Mouse (Mus musculus) E14TG2a.4 (cell line): ENCODE data around the gene Paxip1.

Source experiments
- H3K27me3 ChIP-seq: 2 replicates; pipeline ENCODE4 v1.6.1; 2014; ENCODE audit warnings: low read length, control low read depth; ENCODE audit not compliant: insufficient read depth
- H3K36me3 ChIP-seq: 2 replicates; pipeline ENCODE4 v1.6.1; 2014; ENCODE audit warnings: low read length, control low read depth; ENCODE audit not compliant: insufficient read depth
- H3K4me1 ChIP-seq: replicated peaks from 2 replicates; pipeline ENCODE4 v1.6.1; 2014; ENCODE audit warnings: low read depth, low read length, control low read depth
- H3K4me3 ChIP-seq: replicated peaks from 2 replicates; pipeline ENCODE4 v1.5.1; 2014; ENCODE audit warnings: mild to moderate bottlenecking, low read length
- H3K9me3 ChIP-seq: 2 replicates; pipeline ENCODE4 v1.6.1; 2014; ENCODE audit warnings: low read length, control low read depth
- CTCF ChIP-seq: conservative IDR thresholded peaks from 2 replicates; pipeline ENCODE4 v1.5.1; 2014; ENCODE audit warnings: low read length
- NANOG ChIP-seq: IDR thresholded peaks from 2 replicates; pipeline ENCODE4 v1.6.1; 2014; ENCODE audit warnings: borderline replicate concordance, low read length, mixed read lengths
- POU5F1 ChIP-seq: IDR thresholded peaks from 2 replicates; pipeline ENCODE4 v1.6.1; 2014; ENCODE audit warnings: low read length, borderline replicate concordance

Gene Paxip1

DNA sequence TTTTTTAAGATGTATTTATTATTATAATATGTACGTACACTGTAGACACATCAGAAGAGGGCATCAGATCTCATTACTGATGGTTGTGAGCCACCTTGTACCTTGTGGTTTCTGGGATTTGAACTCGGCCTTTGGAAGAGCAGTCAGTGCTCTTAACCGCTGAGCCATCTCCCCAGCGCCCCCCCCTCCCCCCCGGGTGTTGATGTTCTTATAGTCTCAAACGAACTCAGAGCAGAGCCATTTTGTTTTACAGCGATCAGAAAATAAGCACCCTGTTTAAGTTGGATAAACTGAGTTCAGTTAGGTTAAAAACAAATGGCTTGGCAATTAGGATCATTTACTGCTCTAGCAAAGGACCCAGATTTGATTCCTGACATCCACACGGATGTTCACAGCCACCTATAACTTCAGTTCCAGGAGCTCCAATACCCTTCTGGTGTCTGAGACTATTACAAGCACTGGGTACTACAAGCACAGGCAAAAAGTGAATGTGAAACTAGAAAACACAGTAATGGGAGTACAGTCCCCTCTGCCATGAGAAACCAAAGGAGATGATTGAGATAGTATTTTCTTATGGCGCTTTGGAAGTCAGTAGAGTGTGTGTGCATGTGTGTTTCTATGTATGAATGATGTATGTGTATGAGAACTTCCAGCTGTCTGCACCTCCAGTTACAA is 1.2 kb upstream of the Paxip1 start:
- Histone ChIP-seq H3K36me3 (peaks cover 23% of the 10 kb centered on the region), H3K4me3 (peak overlapping the region; percentile 91), H3K4me1 (peaks cover 36% of the 10 kb centered on the region), H3K27me3 (no peaks in the 10 kb centered on the region), H3K9me3 (no peaks in the 10 kb centered on the region)
- TF ChIP-seq NANOG (no peak), CTCF (no peak), POU5F1 (no peak)

DNA sequence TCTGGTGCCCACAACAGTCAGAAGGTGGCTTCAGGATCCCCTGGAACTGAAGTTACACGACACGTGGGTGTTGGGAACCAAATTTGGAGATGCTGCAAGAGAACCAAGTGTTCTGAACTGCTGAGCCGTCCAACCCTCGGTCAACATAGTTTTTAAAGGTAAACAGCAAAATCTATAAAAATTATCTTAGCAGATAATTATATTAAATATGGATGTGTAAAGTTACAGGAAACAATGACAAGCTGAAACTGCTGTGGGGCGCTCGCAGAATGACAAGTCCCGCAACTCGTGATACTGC is 631 bp upstream of the Paxip1 start:
- H3K4me1 ChIP-seq: peaks cover 36% of the 10 kb centered on the region
- peaks cover 29% of the 10 kb centered on the region for H3K36me3 ChIP-seq
- TF ChIP-seq POU5F1: no peak
- TF ChIP-seq CTCF: no peak
- TF ChIP-seq NANOG: no peak
- H3K9me3 ChIP-seq: no peaks in the 10 kb centered on the region
- H3K4me3 ChIP-seq: peak overlapping the region; percentile 91
- H3K27me3 ChIP-seq: no peaks in the 10 kb centered on the region

DNA sequence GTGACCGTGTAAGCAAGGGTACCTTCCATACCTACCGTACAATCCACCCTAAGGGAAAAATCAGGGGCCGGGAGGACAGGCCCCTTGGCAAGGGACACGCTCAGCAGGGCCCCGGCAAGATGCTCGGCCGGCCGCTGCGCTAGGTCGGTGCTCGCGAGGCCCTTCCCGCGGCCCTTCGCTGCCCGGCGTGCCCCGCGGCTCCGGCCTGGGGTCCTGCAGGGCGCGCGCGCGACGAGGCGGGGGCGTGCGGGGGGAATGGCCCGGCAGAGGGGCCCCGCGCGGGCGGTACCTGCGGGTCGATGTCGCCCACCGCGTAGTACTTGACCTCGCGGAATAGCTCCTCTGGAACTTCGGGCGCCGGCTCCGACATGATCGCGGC is 592 bp downstream of the Paxip1 start:
- Histone ChIP-seq H3K4me1 (peaks cover 36% of the 10 kb centered on the region), H3K9me3 (no peaks in the 10 kb centered on the region), H3K36me3 (peaks cover 41% of the 10 kb centered on the region), H3K27me3 (no peaks in the 10 kb centered on the region), H3K4me3 (peak overlapping the region; percentile 91)
- TF ChIP-seq CTCF (no peak), POU5F1 (no peak), NANOG (no peak)

DNA sequence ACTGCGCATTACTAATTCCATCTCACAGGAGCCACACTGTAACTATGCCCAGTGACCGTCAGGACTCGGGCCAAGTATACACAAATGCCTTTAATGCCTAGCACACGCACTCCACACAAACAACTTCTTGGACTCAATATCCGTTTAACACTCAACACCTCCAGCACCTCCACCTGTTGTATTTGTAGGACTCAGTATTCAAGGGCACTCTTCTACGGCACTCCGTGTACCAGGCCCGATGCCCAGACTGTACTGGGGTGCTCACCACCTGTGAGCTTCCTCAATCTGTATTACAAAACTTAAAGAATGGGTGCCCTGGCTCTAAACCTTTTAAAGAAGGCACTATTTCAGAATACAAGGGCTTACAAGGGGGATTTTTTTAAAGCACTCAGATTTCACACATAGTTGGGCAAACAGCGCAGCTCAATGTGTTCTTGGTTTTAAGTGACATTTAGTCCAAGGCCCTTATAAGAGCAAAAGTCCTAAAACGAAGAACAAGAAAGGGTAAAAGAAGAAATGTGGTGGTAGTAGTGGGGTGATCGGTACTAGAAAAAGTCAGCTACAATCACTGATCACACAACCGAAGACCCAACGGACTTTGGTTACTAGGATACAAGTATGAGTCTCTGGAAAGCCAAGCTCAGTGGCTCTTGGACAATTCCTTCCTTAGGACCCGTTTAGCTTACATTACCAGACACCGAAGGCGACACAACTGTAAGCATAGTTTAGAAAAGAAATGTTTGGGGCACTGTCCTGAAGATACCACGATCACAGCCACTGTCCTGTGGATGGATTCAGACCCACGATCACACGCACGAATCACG is 1.2 kb downstream of the Paxip1 start:
- Histone ChIP-seq H3K4me3 (peak overlapping the region; percentile 91), H3K27me3 (no peaks in the 10 kb centered on the region), H3K4me1 (peaks cover 36% of the 10 kb centered on the region), H3K9me3 (no peaks in the 10 kb centered on the region), H3K36me3 (peaks cover 47% of the 10 kb centered on the region)
- TF ChIP-seq CTCF (no peak), NANOG (no peak), POU5F1 (no peak)

DNA sequence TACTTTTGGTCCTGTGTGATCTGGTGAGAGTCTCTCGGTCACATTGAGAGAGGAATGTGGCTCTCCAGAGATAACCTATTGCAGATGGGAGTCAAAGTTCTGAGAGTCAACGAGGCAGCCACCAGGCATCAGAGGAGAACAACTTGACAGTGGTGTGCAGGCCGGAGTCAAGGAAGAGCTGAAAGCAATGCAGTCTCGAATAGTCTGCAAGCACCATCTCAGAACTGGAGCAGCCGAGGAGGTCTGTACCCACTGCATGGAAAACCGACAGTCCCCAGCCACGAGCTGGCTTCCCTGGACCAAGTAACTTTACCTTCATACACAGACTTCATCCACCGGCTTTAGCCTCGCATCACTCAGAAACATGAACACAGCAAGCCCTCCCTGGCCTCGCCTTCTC is 1.9 kb downstream of the Paxip1 start:
- Histone ChIP-seq H3K4me1 (peaks cover 36% of the 10 kb centered on the region), H3K9me3 (no peaks in the 10 kb centered on the region), H3K36me3 (peaks cover 54% of the 10 kb centered on the region), H3K4me3 (peak overlapping the region; percentile 91), H3K27me3 (no peaks in the 10 kb centered on the region)
- TF ChIP-seq NANOG (no peak), CTCF (no peak)

DNA sequence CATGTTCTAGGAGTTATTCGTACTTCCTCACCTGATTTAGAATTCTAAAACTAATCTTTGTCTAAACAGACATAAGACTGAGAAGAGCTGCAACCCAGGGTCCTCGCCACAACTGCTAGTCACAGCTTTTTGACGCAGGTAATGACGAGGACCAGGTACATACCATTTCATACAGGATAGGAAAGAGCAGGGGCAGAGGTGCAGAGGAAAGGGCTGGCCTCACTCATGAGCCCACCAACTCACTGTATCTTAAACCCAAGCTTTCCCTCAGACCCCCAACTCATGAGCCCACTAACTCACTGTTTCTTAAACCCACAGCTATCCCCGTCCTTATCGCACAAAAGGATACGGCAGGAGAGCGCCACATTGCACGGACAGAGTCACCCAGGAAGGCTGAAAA is 8.1 kb downstream of the Paxip1 start:
- Histone ChIP-seq H3K27me3 (no peaks in the 10 kb centered on the region), H3K9me3 (no peaks in the 10 kb centered on the region), H3K36me3 (peaks cover 99% of the 10 kb centered on the region), H3K4me1 (no peaks in the 10 kb centered on the region), H3K4me3 (no peak overlapping the region)
- TF ChIP-seq CTCF (no peak), NANOG (no peak), POU5F1 (no peak)

DNA sequence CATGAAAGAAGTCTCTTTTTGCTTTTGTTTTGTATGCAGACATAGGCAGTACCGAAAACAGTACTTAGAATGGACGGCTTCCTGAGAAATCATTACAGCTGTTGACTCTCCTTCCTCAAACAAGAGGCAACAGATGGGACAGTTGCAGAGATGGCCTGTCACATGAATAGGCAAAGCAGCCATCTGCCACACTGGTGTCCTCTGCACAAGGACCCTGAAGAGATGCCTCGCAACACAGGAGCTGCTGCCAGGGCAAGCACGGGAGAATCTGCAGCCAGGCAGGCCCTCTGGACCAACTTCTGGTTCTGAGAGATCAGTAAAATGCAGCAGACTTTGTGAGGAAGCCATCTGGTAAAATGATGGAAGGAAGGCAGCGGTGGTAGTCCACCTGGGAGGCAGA is 23.5 kb downstream of the Paxip1 start:
- peaks cover 100% of the 10 kb centered on the region for H3K36me3 ChIP-seq
- no peaks in the 10 kb centered on the region for H3K9me3 ChIP-seq
- no peak for TF ChIP-seq CTCF
- no peak for TF ChIP-seq POU5F1
- TF ChIP-seq NANOG: no peak
- H3K4me1 ChIP-seq: peaks cover 30% of the 10 kb centered on the region
- H3K27me3 ChIP-seq: no peaks in the 10 kb centered on the region
- H3K4me3 ChIP-seq: no peak overlapping the region

DNA sequence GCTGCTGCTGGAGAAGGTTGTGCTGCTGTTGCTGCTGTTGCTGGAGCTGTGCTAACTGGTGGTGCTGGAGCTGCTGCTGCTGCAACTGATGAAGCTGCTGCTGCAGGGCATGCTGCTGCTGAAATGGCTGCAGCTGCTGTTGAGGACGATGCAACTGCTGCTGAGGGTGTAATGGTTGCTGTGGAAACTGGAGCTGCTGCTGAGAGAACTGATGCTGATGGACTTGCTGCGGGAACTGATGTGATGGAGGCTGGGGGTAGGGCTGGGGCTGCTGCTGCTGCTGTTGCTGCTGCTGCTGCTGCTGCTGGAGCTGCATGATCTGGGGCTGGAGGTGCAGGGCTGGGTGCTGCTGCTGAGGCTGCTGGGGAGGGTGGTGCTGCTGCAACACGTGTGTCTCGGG is 25.7 kb downstream of the Paxip1 start:
- H3K4me3 ChIP-seq: no peak overlapping the region
- no peaks in the 10 kb centered on the region for H3K9me3 ChIP-seq
- H3K36me3 ChIP-seq: peaks cover 100% of the 10 kb centered on the region
- H3K4me1 ChIP-seq: peaks cover 30% of the 10 kb centered on the region
- TF ChIP-seq POU5F1 (no peak), NANOG (no peak), CTCF (no peak)
- H3K27me3 ChIP-seq: no peaks in the 10 kb centered on the region

DNA sequence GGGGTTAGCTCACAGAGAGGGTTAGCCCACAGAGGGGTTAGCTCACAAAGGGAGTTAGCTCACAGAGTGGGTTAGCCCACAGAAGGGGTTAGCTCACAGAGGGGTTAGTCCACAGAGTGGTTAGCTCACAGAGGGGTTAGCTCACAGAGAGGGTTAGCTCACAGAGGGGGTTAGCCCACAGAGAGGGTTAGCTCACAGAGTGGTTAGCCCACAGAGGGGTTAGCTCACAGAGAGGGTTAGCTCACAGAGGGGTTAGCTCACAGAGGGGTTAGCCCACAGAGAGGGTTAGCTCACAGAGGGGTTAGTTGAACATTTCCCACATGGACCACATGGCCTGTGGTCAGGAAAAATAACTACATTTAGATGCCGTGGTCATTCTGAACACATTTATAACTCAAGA is 46.5 kb downstream of the Paxip1 start:
- Histone ChIP-seq H3K4me3 (no peak overlapping the region), H3K9me3 (no peaks in the 10 kb centered on the region), H3K36me3 (peaks cover 93% of the 10 kb centered on the region), H3K4me1 (no peaks in the 10 kb centered on the region), H3K27me3 (no peaks in the 10 kb centered on the region)
- TF ChIP-seq NANOG (no peak), POU5F1 (no peak), CTCF (no peak)
